Mouse (Mus musculus): ENCODE measurements around the gene Gtf3c1.

Gene Gtf3c1

GRCm38 (mm10) chr7:125702791-125703190, 4.8 kb downstream of the Gtf3c1 start:
- no peak for DNase-seq (ENCODE audit: low spot score)

- DNase-seq (ENCODE audit: low spot score) = peak; percentile 72
Observed at GRCm38 (mm10) chr7:125694056-125694455, 13.5 kb downstream of the Gtf3c1 start.

- DNase-seq (ENCODE audit: low spot score) = peak; percentile 34
Observed at GRCm38 (mm10) chr7:125690516-125690915, 17.1 kb downstream of the Gtf3c1 start.

GRCm38 (mm10) chr7:125679936-125680335, 27.6 kb downstream of the Gtf3c1 start:
- no peak for DNase-seq (ENCODE audit: low spot score)

- DNase-seq (ENCODE audit: low spot score) = no peak
Observed at GRCm38 (mm10) chr7:125678756-125679155, 28.8 kb downstream of the Gtf3c1 start.

- no peak for DNase-seq (ENCODE audit: low spot score)
Observed at GRCm38 (mm10) chr7:125674916-125675315, 32.7 kb downstream of the Gtf3c1 start.

- DNase-seq (ENCODE audit: low spot score) = no peak
Observed at GRCm38 (mm10) chr7:125671396-125671795, 36.2 kb downstream of the Gtf3c1 start.

- no peak for DNase-seq (ENCODE audit: low spot score)
Observed at GRCm38 (mm10) chr7:125670865-125671264, 36.7 kb downstream of the Gtf3c1 start.

GRCm38 (mm10) chr7:125663654-125664053, 43.9 kb downstream of the Gtf3c1 start:
- no peak for DNase-seq (ENCODE audit: low spot score)

- DNase-seq (ENCODE audit: low spot score) = no peak
Observed at GRCm38 (mm10) chr7:125657511-125657910, 50.1 kb downstream of the Gtf3c1 start.

GRCm38 (mm10) chr7:125649013-125649412, 58.6 kb downstream of the Gtf3c1 start:
- DNase-seq (ENCODE audit: low spot score) = no peak

- no peak for DNase-seq (ENCODE audit: low spot score)
Observed at GRCm38 (mm10) chr7:125645413-125645812, 62.2 kb downstream of the Gtf3c1 start.

GRCm38 (mm10) chr7:125643880-125644279, 63.7 kb downstream of the Gtf3c1 start:
- no peak for DNase-seq (ENCODE audit: low spot score)

GRCm38 (mm10) chr7:125638870-125639386, 68.7 kb downstream of the Gtf3c1 start:
- DNase-seq (ENCODE audit: low spot score) = peak; percentile 51

GRCm38 (mm10) chr7:125638376-125638775, 69.2 kb downstream of the Gtf3c1 start:
- DNase-seq (ENCODE audit: low spot score) = no peak

GRCm38 (mm10) chr7:125637220-125638140, 70.1 kb downstream of the Gtf3c1 start:
- no peak for DNase-seq (ENCODE audit: low spot score)

- DNase-seq (ENCODE audit: low spot score) = no peak
Observed at GRCm38 (mm10) chr7:125630989-125631388, 76.6 kb downstream of the Gtf3c1 start.

GRCm38 (mm10) chr7:125630317-125630716, 77.3 kb downstream of the Gtf3c1 start:
- no peak for DNase-seq (ENCODE audit: low spot score)

GRCm38 (mm10) chr7:125625829-125626228, 81.8 kb downstream of the Gtf3c1 start:
- DNase-seq (ENCODE audit: low spot score) = no peak

- no peak for DNase-seq (ENCODE audit: low spot score)
Observed at GRCm38 (mm10) chr7:125625219-125625618, 82.4 kb downstream of the Gtf3c1 start.

GRCm38 (mm10) chr7:125622741-125623685, 84.6 kb downstream of the Gtf3c1 start:
- DNase-seq (ENCODE audit: low spot score) = no peak

GRCm38 (mm10) chr7:125620077-125620476, 87.5 kb downstream of the Gtf3c1 start:
- DNase-seq (ENCODE audit: low spot score) = no peak
